8 mouse cellular contexts compared by ENCODE assay signal in genomic region chr4:155652283-155653085, GRCm38 (mm10). TPM values are rescaled to one million over a fixed set of nuclear protein-coding genes. Genes with fewer than 3 reads are reported as not detected.
DNase-seq lines count a peak whose midpoint lies in the region; ATAC-seq lines count a peak whose summit lies in the region.

No protein-coding gene starts in this region.

- H3K4me2 ChIP-seq in kidney, embryonic 14.5 days (replicated peaks; ENCODE audit: low read depth, low read length): peak overlapping the region; percentile 92
- H3K4me2 ChIP-seq in hindbrain, embryonic 15.5 days: peak overlapping the region; percentile 71
- H3K4me2 ChIP-seq in midbrain, embryonic 16.5 days (ENCODE audit: low read length): peak overlapping the region; percentile 64

- H3K36me3 ChIP-seq in kidney, embryonic 14.5 days (ENCODE audit: control insufficient read depth, insufficient read depth, low read length): peaks cover 44% of the 10 kb centered on the region
- H3K36me3 ChIP-seq in hindbrain, embryonic 15.5 days: peaks cover 60% of the 10 kb centered on the region
- peaks cover 43% of the 10 kb centered on the region for H3K36me3 ChIP-seq in midbrain, embryonic 16.5 days (ENCODE audit: control insufficient read depth, insufficient read depth, low read length)

- H3K27ac ChIP-seq in kidney, embryonic 14.5 days (ENCODE audit: low read depth, low read length): peak overlapping the region; percentile 69
- H3K27ac ChIP-seq in hindbrain, embryonic 15.5 days (replicated peaks): no peak overlapping the region
- H3K27ac ChIP-seq in midbrain, embryonic 16.5 days (ENCODE audit: low read length): no peak overlapping the region

- peaks cover 36% of the 10 kb centered on the region for H3K4me1 ChIP-seq in kidney, embryonic 14.5 days (ENCODE audit: control insufficient read depth, insufficient read depth, low read length)
- H3K4me1 ChIP-seq in hindbrain, embryonic 15.5 days (replicated peaks): peaks cover 32% of the 10 kb centered on the region
- peaks cover 22% of the 10 kb centered on the region; the same call in 1 of the 2 replicates for H3K4me1 ChIP-seq in midbrain, embryonic 16.5 days (ENCODE audit: control insufficient read depth, insufficient read depth, low read length)

- ATAC-seq in kidney, embryonic 14.5 days (ENCODE audit: low FRiP score, low TSS enrichment): no peak; the same call in 1 of the 2 replicates
- ATAC-seq in hindbrain, embryonic 15.5 days (ENCODE audit: low FRiP score, low read depth): 0 out of 2 replicates have a peak, but pooled peaks have one; percentile 5
- peak; percentile 7; the same call in 1 of the 2 replicates for ATAC-seq in midbrain, embryonic 16.5 days

- peak overlapping the region; percentile 68 for H3K9ac ChIP-seq in kidney, embryonic 14.5 days (ENCODE audit: low read depth, low read length)
- H3K9ac ChIP-seq in hindbrain, embryonic 15.5 days: peak overlapping the region; percentile 32
- peak overlapping the region; percentile 63 for H3K9ac ChIP-seq in midbrain, embryonic 16.5 days (ENCODE audit: low read depth, low read length)

- WGBS in kidney, embryonic 14.5 days: 19% methylated on average over 35 of the region's 36 CpGs
- 23% methylated on average over 36 of the region's 36 CpGs for WGBS in hindbrain, embryonic 15.5 days
- WGBS in midbrain, embryonic 16.5 days: 17% methylated on average over 36 of the region's 36 CpGs

- H3K27me3 ChIP-seq in kidney, embryonic 14.5 days (ENCODE audit: control insufficient read depth, insufficient read depth, low read length): peaks cover 22% of the 10 kb centered on the region
- H3K27me3 ChIP-seq in hindbrain, embryonic 15.5 days: peaks cover 64% of the 10 kb centered on the region
- peaks cover 54% of the 10 kb centered on the region for H3K27me3 ChIP-seq in midbrain, embryonic 16.5 days (ENCODE audit: control insufficient read depth, insufficient read depth, low read depth, low read length)

- no peak for DNase-seq in kidney, postnatal 36 days
- peak; percentile 72 for DNase-seq in cerebellum, adult 9-10 months
- no peak for DNase-seq in ovary, postnatal 10 days (ENCODE audit: low spot score)
- no peak for DNase-seq in frontal cortex, adult 2 months (ENCODE audit: extremely low spot score in 1 of 2, low spot score in 1 of 2)
- DNase-seq in yolk sac, embryonic 10.5 days (ENCODE audit: low spot score): no peak

- no peaks in the 10 kb centered on the region for H3K9me3 ChIP-seq in kidney, embryonic 14.5 days (ENCODE audit: control insufficient read depth, low read length)
- no peaks in the 10 kb centered on the region for H3K9me3 ChIP-seq in hindbrain, embryonic 15.5 days
- H3K9me3 ChIP-seq in midbrain, embryonic 16.5 days (replicated peaks; ENCODE audit: control insufficient read depth, low read length, poor library complexity, severe bottlenecking): no peaks in the 10 kb centered on the region

- peak overlapping the region; percentile 47 for H3K4me3 ChIP-seq in kidney, embryonic 14.5 days (ENCODE audit: low read length)
- peak overlapping the region; percentile 34 for H3K4me3 ChIP-seq in hindbrain, embryonic 15.5 days
- peak overlapping the region; percentile 30 for H3K4me3 ChIP-seq in midbrain, embryonic 16.5 days (ENCODE audit: low read depth, low read length)

RNA-seq across cellular contexts. Expression of gene Mmp23, which starts 0.7 kb away (rescaled TPM):
- 28.9 and 43.1 TPM in 2 replicates for polyA plus RNA-seq in kidney, embryonic 14.5 days (2014; fragmentation: Nextera tagmentation; extraction: Ambion mirVana)
- 4.7 and 6.5 TPM in 2 replicates for polyA plus RNA-seq in hindbrain, embryonic 15.5 days (2015; fragmentation: Nextera tagmentation; extraction: Ambion mirVana)
- 3.1 and 4.6 TPM in 2 replicates for polyA plus RNA-seq in midbrain, embryonic 16.5 days (2015; fragmentation: Nextera tagmentation; extraction: Ambion mirVana)
- 4.6 TPM in 2 replicates for polyA plus RNA-seq in frontal cortex, adult 2 months (2012; rRNA removed)

RNA-seq across cellular contexts. Expression of gene Gm10563, which starts 7.3 kb away (rescaled TPM):
- polyA plus RNA-seq in kidney, embryonic 14.5 days (2014; fragmentation: Nextera tagmentation; extraction: Ambion mirVana): not detected in 2 replicates
- not detected in 2 replicates for polyA plus RNA-seq in hindbrain, embryonic 15.5 days (2015; fragmentation: Nextera tagmentation; extraction: Ambion mirVana)
- not detected in 2 replicates for polyA plus RNA-seq in midbrain, embryonic 16.5 days (2015; fragmentation: Nextera tagmentation; extraction: Ambion mirVana)
- polyA plus RNA-seq in frontal cortex, adult 2 months (2012; rRNA removed): not detected in 2 replicates

RNA-seq across cellular contexts. Expression of gene Mib2, which starts 16.5 kb away (rescaled TPM):
- polyA plus RNA-seq in kidney, embryonic 14.5 days (2014; fragmentation: Nextera tagmentation; extraction: Ambion mirVana): 14.3 and 18.0 TPM in 2 replicates
- 50.6 and 62.2 TPM in 2 replicates for polyA plus RNA-seq in hindbrain, embryonic 15.5 days (2015; fragmentation: Nextera tagmentation; extraction: Ambion mirVana)
- polyA plus RNA-seq in midbrain, embryonic 16.5 days (2015; fragmentation: Nextera tagmentation; extraction: Ambion mirVana): 57.3 and 60.9 TPM in 2 replicates
- polyA plus RNA-seq in frontal cortex, adult 2 months (2012; rRNA removed): 136 and 143 TPM in 2 replicates

RNA-seq across cellular contexts. Expression of gene Cdk11b, which starts 27.8 kb away (rescaled TPM):
- 51.9 and 57.0 TPM in 2 replicates for polyA plus RNA-seq in kidney, embryonic 14.5 days (2014; fragmentation: Nextera tagmentation; extraction: Ambion mirVana)
- 49.3 and 53.0 TPM in 2 replicates for polyA plus RNA-seq in hindbrain, embryonic 15.5 days (2015; fragmentation: Nextera tagmentation; extraction: Ambion mirVana)
- 57.2 and 58.9 TPM in 2 replicates for polyA plus RNA-seq in midbrain, embryonic 16.5 days (2015; fragmentation: Nextera tagmentation; extraction: Ambion mirVana)
- 60.7 and 65.4 TPM in 2 replicates for polyA plus RNA-seq in frontal cortex, adult 2 months (2012; rRNA removed)

RNA-seq across cellular contexts. Expression of gene Fndc10, which starts 41.7 kb away (rescaled TPM):
- polyA plus RNA-seq in kidney, embryonic 14.5 days (2014; fragmentation: Nextera tagmentation; extraction: Ambion mirVana): 2.8 and 4.5 TPM in 2 replicates
- 17.2 and 20.6 TPM in 2 replicates for polyA plus RNA-seq in hindbrain, embryonic 15.5 days (2015; fragmentation: Nextera tagmentation; extraction: Ambion mirVana)
- 11.4 and 12.2 TPM in 2 replicates for polyA plus RNA-seq in midbrain, embryonic 16.5 days (2015; fragmentation: Nextera tagmentation; extraction: Ambion mirVana)
- 52.0 and 57.4 TPM in 2 replicates for polyA plus RNA-seq in frontal cortex, adult 2 months (2012; rRNA removed)
